In genomic region chr7:105786506-105787284, GRCm38 (mm10) we compare ENCODE assay signal across 8 mouse cellular contexts. TPM values are rescaled to one million over a fixed set of nuclear protein-coding genes. Genes with fewer than 3 reads are reported as not detected.
DNase-seq lines count a peak whose midpoint lies in the region; ATAC-seq lines count a peak whose summit lies in the region.

No protein-coding gene starts in this region.

- H3K27me3 ChIP-seq in heart, embryonic 10.5 days (ENCODE audit: insufficient read depth, poor library complexity, severe bottlenecking) = peaks cover 27% of the 10 kb centered on the region
- peaks cover 33% of the 10 kb centered on the region for H3K27me3 ChIP-seq in hindbrain, embryonic 10.5 days (ENCODE audit: insufficient read depth, poor library complexity, severe bottlenecking)
- no peaks in the 10 kb centered on the region for H3K27me3 ChIP-seq in midbrain, embryonic 11.5 days (ENCODE audit: control insufficient read depth, insufficient read depth, low read length)

- H3K4me3 ChIP-seq in heart, embryonic 10.5 days = peak overlapping the region; percentile 81
- peak overlapping the region; percentile 70 for H3K4me3 ChIP-seq in brown adipose tissue, adult 24 weeks (ENCODE audit: insufficient read depth, low read depth, low read length)
- peak overlapping the region; percentile 93 for H3K4me3 ChIP-seq in hindbrain, embryonic 10.5 days
- H3K4me3 ChIP-seq in midbrain, embryonic 11.5 days (ENCODE audit: low read depth, low read length) = peak overlapping the region; percentile 88

- ATAC-seq in midbrain, embryonic 11.5 days (ENCODE audit: low FRiP score) = peak; percentile 78

- peak overlapping the region; percentile 99 for H3K9ac ChIP-seq in midbrain, embryonic 11.5 days (ENCODE audit: low read length)

- peak overlapping the region; percentile 92 for H3K27ac ChIP-seq in heart, embryonic 10.5 days
- no peak overlapping the region for H3K27ac ChIP-seq in brown adipose tissue, adult 24 weeks (replicated peaks; ENCODE audit: low read depth, low read length)
- H3K27ac ChIP-seq in hindbrain, embryonic 10.5 days = peak overlapping the region; percentile 99
- peak overlapping the region; percentile 84 for H3K27ac ChIP-seq in midbrain, embryonic 11.5 days (ENCODE audit: low read depth, low read length)

- peaks cover 2% of the 10 kb centered on the region for H3K36me3 ChIP-seq in heart, embryonic 10.5 days
- H3K36me3 ChIP-seq in hindbrain, embryonic 10.5 days = peaks cover 37% of the 10 kb centered on the region
- peaks cover 4% of the 10 kb centered on the region; the same call in 1 of the 2 replicates for H3K36me3 ChIP-seq in midbrain, embryonic 11.5 days (ENCODE audit: control insufficient read depth, insufficient read depth, low read length)

- peak overlapping the region; percentile 55 for H3K4me2 ChIP-seq in midbrain, embryonic 11.5 days

- DNase-seq in heart, embryonic 10.5 days (ENCODE audit: low spot score) = no peak
- no peak for DNase-seq in heart, postnatal 4 days
- peak; percentile 54 for DNase-seq in hindbrain, embryonic 10.5 days (ENCODE audit: low spot score)
- peak; percentile 95 for DNase-seq in midbrain, embryonic 11.5 days (ENCODE audit: low spot score, missing footprints)
- DNase-seq in frontal cortex, postnatal 25 days (ENCODE audit: low spot score in 2 of 2) = no peak
- DNase-seq in adrenal gland, postnatal 14 days = no peak
- DNase-seq in cerebellum, adult 18-20 months = no peak

- H3K4me1 ChIP-seq in heart, embryonic 10.5 days = peaks cover 28% of the 10 kb centered on the region
- H3K4me1 ChIP-seq in brown adipose tissue, adult 24 weeks (ENCODE audit: control insufficient read depth, insufficient read depth, insufficient read length, low read length) = peaks cover 9% of the 10 kb centered on the region
- peaks cover 61% of the 10 kb centered on the region for H3K4me1 ChIP-seq in hindbrain, embryonic 10.5 days (replicated peaks)
- peaks cover 31% of the 10 kb centered on the region for H3K4me1 ChIP-seq in midbrain, embryonic 11.5 days (ENCODE audit: control insufficient read depth, insufficient read depth, low read length)

- H3K9me3 ChIP-seq in heart, embryonic 10.5 days = no peaks in the 10 kb centered on the region
- no peaks in the 10 kb centered on the region for H3K9me3 ChIP-seq in hindbrain, embryonic 10.5 days
- H3K9me3 ChIP-seq in midbrain, embryonic 11.5 days (ENCODE audit: control insufficient read depth, low read length) = no peaks in the 10 kb centered on the region

- 10% methylated on average over 19 of the region's 20 CpGs for WGBS in heart, embryonic 10.5 days
- 5% methylated on average over 20 of the region's 20 CpGs for WGBS in hindbrain, embryonic 10.5 days
- 8% methylated on average over 20 of the region's 20 CpGs for WGBS in midbrain, embryonic 11.5 days

RNA-seq across cellular contexts. Expression of gene Dchs1, which starts 0.8 kb away (rescaled TPM):
- 4.2 and 8.6 TPM in 2 replicates for polyA plus RNA-seq in heart, embryonic 10.5 days (2016; fragmentation: Nextera tagmentation; extraction: Ambion mirVana)
- total RNA-seq in heart, postnatal 4 days (2021) = 10 to 100 TPM; 36.3 to 40.0 TPM
- 0.55 and 0.71 TPM in 2 replicates for polyA plus RNA-seq in brown adipose tissue, adult 24 weeks (2012; ENCODE audit: insufficient read depth, insufficient read length, missing spikeins)
- polyA plus RNA-seq in hindbrain, embryonic 10.5 days (2016; fragmentation: Nextera tagmentation; extraction: Ambion mirVana) = 9.3 and 13.4 TPM in 2 replicates
- polyA plus RNA-seq in midbrain, embryonic 11.5 days (2014; fragmentation: Nextera tagmentation; extraction: Ambion mirVana) = 10.7 and 12.7 TPM in 2 replicates
- total RNA-seq in adrenal gland, postnatal 14 days (2021) = 11.7 and 14.6 TPM in 2 replicates

RNA-seq across cellular contexts. Expression of gene Mrpl17, which starts 24.2 kb away (rescaled TPM):
- 279 and 357 TPM in 2 replicates for polyA plus RNA-seq in heart, embryonic 10.5 days (2016; fragmentation: Nextera tagmentation; extraction: Ambion mirVana)
- 100 to 1,000 TPM; 106 to 111 TPM for total RNA-seq in heart, postnatal 4 days (2021)
- 175 and 225 TPM in 2 replicates for polyA plus RNA-seq in brown adipose tissue, adult 24 weeks (2012; ENCODE audit: insufficient read depth, insufficient read length, missing spikeins)
- polyA plus RNA-seq in hindbrain, embryonic 10.5 days (2016; fragmentation: Nextera tagmentation; extraction: Ambion mirVana) = 298 and 325 TPM in 2 replicates
- polyA plus RNA-seq in midbrain, embryonic 11.5 days (2014; fragmentation: Nextera tagmentation; extraction: Ambion mirVana) = 245 and 258 TPM in 2 replicates
- 198 and 209 TPM in 2 replicates for total RNA-seq in adrenal gland, postnatal 14 days (2021)

RNA-seq across cellular contexts. Expression of gene Tpp1, which starts 34.7 kb away (rescaled TPM):
- 76.5 and 95.2 TPM in 2 replicates for polyA plus RNA-seq in heart, embryonic 10.5 days (2016; fragmentation: Nextera tagmentation; extraction: Ambion mirVana)
- total RNA-seq in heart, postnatal 4 days (2021) = 10 to 100 TPM; 40.5 to 42.2 TPM
- polyA plus RNA-seq in brown adipose tissue, adult 24 weeks (2012; ENCODE audit: insufficient read depth, insufficient read length, missing spikeins) = 64.0 and 83.2 TPM in 2 replicates
- polyA plus RNA-seq in hindbrain, embryonic 10.5 days (2016; fragmentation: Nextera tagmentation; extraction: Ambion mirVana) = 57.8 and 59.2 TPM in 2 replicates
- 54.1 and 57.9 TPM in 2 replicates for polyA plus RNA-seq in midbrain, embryonic 11.5 days (2014; fragmentation: Nextera tagmentation; extraction: Ambion mirVana)
- total RNA-seq in adrenal gland, postnatal 14 days (2021) = 74.8 and 75.4 TPM in 2 replicates

RNA-seq across cellular contexts. Expression of gene Taf10, which starts 42.5 kb away (rescaled TPM):
- polyA plus RNA-seq in heart, embryonic 10.5 days (2016; fragmentation: Nextera tagmentation; extraction: Ambion mirVana) = 153 and 184 TPM in 2 replicates
- 100 to 1,000 TPM; 122 to 125 TPM for total RNA-seq in heart, postnatal 4 days (2021)
- 146 and 163 TPM in 2 replicates for polyA plus RNA-seq in brown adipose tissue, adult 24 weeks (2012; ENCODE audit: insufficient read depth, insufficient read length, missing spikeins)
- 177 and 188 TPM in 2 replicates for polyA plus RNA-seq in hindbrain, embryonic 10.5 days (2016; fragmentation: Nextera tagmentation; extraction: Ambion mirVana)
- polyA plus RNA-seq in midbrain, embryonic 11.5 days (2014; fragmentation: Nextera tagmentation; extraction: Ambion mirVana) = 163 and 195 TPM in 2 replicates
- 161 and 179 TPM in 2 replicates for total RNA-seq in adrenal gland, postnatal 14 days (2021)

RNA-seq across cellular contexts. Expression of gene Rrp8, which starts 49.5 kb away (rescaled TPM):
- 30.9 and 40.6 TPM in 2 replicates for polyA plus RNA-seq in heart, embryonic 10.5 days (2016; fragmentation: Nextera tagmentation; extraction: Ambion mirVana)
- 10 to 100 TPM; 15.1 to 17.8 TPM for total RNA-seq in heart, postnatal 4 days (2021)
- polyA plus RNA-seq in brown adipose tissue, adult 24 weeks (2012; ENCODE audit: insufficient read depth, insufficient read length, missing spikeins) = 5.7 and 11.3 TPM in 2 replicates
- 33.6 and 36.2 TPM in 2 replicates for polyA plus RNA-seq in hindbrain, embryonic 10.5 days (2016; fragmentation: Nextera tagmentation; extraction: Ambion mirVana)
- polyA plus RNA-seq in midbrain, embryonic 11.5 days (2014; fragmentation: Nextera tagmentation; extraction: Ambion mirVana) = 41.2 and 45.0 TPM in 2 replicates
- 16.2 and 19.3 TPM in 2 replicates for total RNA-seq in adrenal gland, postnatal 14 days (2021)

Comparison
In these comparisons a context has a peak if more than half of its experiments do, and no peak if none do; other contexts are left out.
1. DNase-seq: peak in hindbrain, embryonic 10.5 days (single experiment) and midbrain, embryonic 11.5 days (single experiment); none in heart, embryonic 10.5 days (single experiment), heart, postnatal 4 days (single experiment), frontal cortex, postnatal 25 days (0 of 2), adrenal gland, postnatal 14 days (single experiment) and cerebellum, adult 18-20 months (0 of 2).
2. Peak in every context shown above with its lines, with median percentiles within 50 percentile points of each other: H3K4me3 ChIP-seq.